Mouse (Mus musculus): Measurements from ENCODE around the gene Prrt2. TPM values are rescaled to one million over a fixed set of nuclear protein-coding genes. Genes with fewer than 3 reads are reported as not detected.

Gene Prrt2
- polyA plus RNA-seq, 1 experiment from 2014 or later: 6.8 TPM

GRCm38 (mm10) chr7:126983113-126983512, 37.9 kb downstream of the Prrt2 start:
- no peak overlapping the region for H3K27ac ChIP-seq
- no peaks in the 10 kb centered on the region for H3K27me3 ChIP-seq
- no peaks in the 10 kb centered on the region for H3K9me3 ChIP-seq (replicated peaks)
- ATAC-seq: no peak
- 80% methylated on average over 7 of the region's 7 CpGs for WGBS
- no peak overlapping the region for H3K9ac ChIP-seq
- no peak overlapping the region for H3K4me2 ChIP-seq
- H3K4me1 ChIP-seq: no peaks in the 10 kb centered on the region
- H3K4me3 ChIP-seq: no peak overlapping the region
- H3K36me3 ChIP-seq (ENCODE audit: poor library complexity, severe bottlenecking): peaks cover 31% of the 10 kb centered on the region

DNA sequence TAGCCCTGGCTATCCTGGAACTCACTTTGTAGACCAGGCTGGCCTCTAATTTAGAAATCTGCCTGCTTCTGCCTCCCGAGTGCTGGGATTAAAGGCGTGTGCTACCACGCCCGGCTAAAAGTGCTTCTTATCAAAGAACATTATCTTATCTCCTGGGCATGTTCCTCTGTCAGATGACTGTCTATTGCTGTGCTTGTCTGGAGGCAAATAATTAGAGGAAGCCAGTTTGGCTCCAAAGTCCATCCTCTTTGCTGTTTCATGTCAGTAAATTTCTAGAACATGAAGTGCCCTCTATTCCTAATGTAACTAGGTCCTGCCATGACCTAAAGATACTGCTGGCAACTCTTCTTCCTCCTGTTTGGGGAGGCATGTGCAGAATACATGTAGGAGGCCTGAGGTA, 39.0 kb downstream of the Prrt2 start:
- H3K4me3 ChIP-seq: no peak overlapping the region
- H3K27ac ChIP-seq: no peak overlapping the region
- H3K9me3 ChIP-seq (replicated peaks): no peaks in the 10 kb centered on the region
- no peaks in the 10 kb centered on the region for H3K27me3 ChIP-seq
- peaks cover 5% of the 10 kb centered on the region for H3K4me1 ChIP-seq
- H3K4me2 ChIP-seq: no peak overlapping the region
- no peak for ATAC-seq
- WGBS: 87% methylated on average over 4 of the region's 4 CpGs
- H3K36me3 ChIP-seq (ENCODE audit: poor library complexity, severe bottlenecking): peaks cover 34% of the 10 kb centered on the region
- no peak overlapping the region for H3K9ac ChIP-seq

DNA sequence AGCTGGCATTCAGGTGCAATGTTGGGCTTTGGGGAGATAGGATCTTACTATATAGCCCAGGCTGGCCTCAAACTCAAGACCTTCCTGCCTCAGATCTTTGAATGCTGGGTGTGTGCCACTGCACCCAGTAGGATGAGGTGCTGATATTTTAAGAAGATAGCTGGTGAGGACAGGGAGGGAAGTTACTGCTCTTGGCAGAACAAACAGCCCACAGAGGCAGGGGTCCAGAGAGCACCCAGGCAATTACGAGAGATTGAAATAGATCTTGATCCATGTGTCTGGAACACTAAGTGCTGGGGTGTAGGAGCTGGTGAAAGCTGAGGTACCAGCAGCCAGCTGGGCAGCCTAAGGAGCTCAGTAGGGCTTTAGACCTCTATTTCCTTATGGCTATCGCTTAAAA, 39.4 kb downstream of the Prrt2 start:
- ATAC-seq: no peak
- no peak overlapping the region for H3K4me2 ChIP-seq
- H3K27me3 ChIP-seq: no peaks in the 10 kb centered on the region
- H3K9ac ChIP-seq: no peak overlapping the region
- no peak overlapping the region for H3K27ac ChIP-seq
- 97% methylated on average over 2 of the region's 2 CpGs for WGBS
- H3K9me3 ChIP-seq (replicated peaks): no peaks in the 10 kb centered on the region
- H3K4me3 ChIP-seq: no peak overlapping the region
- peaks cover 34% of the 10 kb centered on the region for H3K36me3 ChIP-seq (ENCODE audit: poor library complexity, severe bottlenecking)
- H3K4me1 ChIP-seq: peaks cover 7% of the 10 kb centered on the region

GRCm38 (mm10) chr7:126978841-126979240, 42.2 kb downstream of the Prrt2 start:
- H3K4me1 ChIP-seq: peaks cover 12% of the 10 kb centered on the region
- H3K9ac ChIP-seq: no peak overlapping the region
- 98% methylated on average over 6 of the region's 6 CpGs for WGBS
- peaks cover 34% of the 10 kb centered on the region for H3K36me3 ChIP-seq (ENCODE audit: poor library complexity, severe bottlenecking)
- no peak overlapping the region for H3K4me3 ChIP-seq
- H3K4me2 ChIP-seq: no peak overlapping the region
- no peaks in the 10 kb centered on the region for H3K27me3 ChIP-seq
- H3K9me3 ChIP-seq (replicated peaks): no peaks in the 10 kb centered on the region
- no peak overlapping the region for H3K27ac ChIP-seq
- ATAC-seq: no peak

DNA sequence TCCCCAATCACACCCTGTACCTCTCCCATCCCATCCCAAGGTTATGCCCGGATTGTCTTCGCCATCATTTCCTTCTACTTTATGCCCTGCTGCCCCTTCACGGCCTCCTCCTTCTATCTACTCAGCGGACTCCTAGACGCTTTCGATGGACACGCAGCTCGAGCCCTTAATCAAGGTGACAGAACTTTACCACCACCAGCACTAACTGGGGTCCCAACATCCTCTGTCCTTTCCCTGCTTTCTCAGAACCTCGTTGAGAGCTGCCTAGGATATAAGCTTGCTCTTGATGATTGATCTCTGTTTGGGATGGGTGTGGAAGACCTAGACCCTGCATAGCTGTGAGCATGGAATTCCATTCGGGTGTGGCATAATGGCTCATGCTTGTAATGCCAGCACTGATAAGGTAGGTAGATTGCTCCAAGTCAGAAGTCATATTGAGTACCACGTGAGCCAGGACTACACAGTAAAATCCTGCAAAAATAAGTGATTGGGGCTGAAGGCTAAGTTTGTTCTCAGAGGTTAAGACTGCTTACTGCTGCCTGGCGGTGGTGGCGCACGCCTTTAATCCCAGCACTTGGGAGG, 44.0 kb downstream of the Prrt2 start:
- no peak for ATAC-seq
- Histone ChIP-seq H3K9ac (peak overlapping the region; percentile 99), H3K4me3 (peak overlapping the region; percentile 99), H3K27me3 (no peaks in the 10 kb centered on the region), H3K4me2 (peak overlapping the region; percentile 72), H3K36me3 (ENCODE audit: poor library complexity, severe bottlenecking) (peaks cover 34% of the 10 kb centered on the region), H3K27ac (peak overlapping the region; percentile 97; the same call in 1 of the 2 replicates), H3K4me1 (peaks cover 12% of the 10 kb centered on the region), H3K9me3 (replicated peaks) (no peaks in the 10 kb centered on the region)
- 29% methylated on average over 14 of the region's 14 CpGs for WGBS

- Histone ChIP-seq H3K27ac (peak within 1 kb of the TSS; percentile 97), H3K9me3 (replicated peaks) (no peaks in the 10 kb centered on the region), H3K36me3 (ENCODE audit: poor library complexity, severe bottlenecking) (peaks cover 32% of the 10 kb centered on the region), H3K27me3 (no peaks in the 10 kb centered on the region), H3K9ac (peak within 1 kb of the TSS; percentile 99), H3K4me1 (peaks cover 12% of the 10 kb centered on the region), H3K4me3 (peak within 1 kb of the TSS; percentile 99), H3K4me2 (peak within 1 kb of the TSS; percentile 72)
- peak; percentile 97 for ATAC-seq
- WGBS: under 1% methylated on average over 55 of the region's 55 CpGs
These were observed 44.8 kb downstream of the Prrt2 start, which contains the start of gene Cdiptos for GRCm38 (mm10) chr7:126975950-126976866. TSS of gene Cdiptos (minus strand) at chr7:126976098.

GRCm38 (mm10) chr7:126975893-126975949, 45.3 kb downstream of the Prrt2 start, which contains the start of gene Cdipt:
TSS of gene Cdipt (plus strand) at chr7:126975914.
- peak within 1 kb of the TSS; percentile 97 for H3K27ac ChIP-seq
- H3K4me1 ChIP-seq: peaks cover 12% of the 10 kb centered on the region
- peaks cover 29% of the 10 kb centered on the region for H3K36me3 ChIP-seq (ENCODE audit: poor library complexity, severe bottlenecking)
- H3K4me2 ChIP-seq: peak within 1 kb of the TSS; percentile 72
- no peak for ATAC-seq
- H3K9me3 ChIP-seq (replicated peaks): no peaks in the 10 kb centered on the region
- peak within 1 kb of the TSS; percentile 99 for H3K4me3 ChIP-seq
- 6% methylated on average over 1 of the region's 1 CpGs for WGBS
- H3K27me3 ChIP-seq: no peaks in the 10 kb centered on the region
- H3K9ac ChIP-seq: peak within 1 kb of the TSS; percentile 99

DNA sequence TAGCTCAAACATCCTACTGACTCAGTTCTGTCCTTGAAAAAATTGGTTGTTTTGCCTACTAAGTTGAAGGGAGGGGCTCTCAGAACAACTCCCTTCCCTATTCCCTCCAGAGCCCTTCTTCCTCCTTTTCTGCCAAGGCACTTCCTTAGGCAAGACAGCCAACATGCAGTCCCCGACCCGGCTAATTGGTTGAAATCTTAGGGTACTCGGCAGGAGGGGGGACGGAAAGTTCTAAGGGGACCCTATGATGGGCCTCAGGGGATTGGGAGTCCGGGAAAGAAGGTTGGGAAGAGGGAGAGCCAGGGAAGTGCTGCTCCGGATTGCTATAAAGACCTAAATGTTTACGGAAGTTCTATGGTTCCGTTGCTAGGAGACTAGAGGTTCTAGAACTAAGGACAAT, 45.5 kb downstream of the Prrt2 start:
- no peaks in the 10 kb centered on the region for H3K27me3 ChIP-seq
- peaks cover 29% of the 10 kb centered on the region for H3K36me3 ChIP-seq (ENCODE audit: poor library complexity, severe bottlenecking)
- H3K4me2 ChIP-seq: peak overlapping the region; percentile 72
- no peak overlapping the region; the same call in 1 of the 2 replicates for H3K27ac ChIP-seq
- H3K4me1 ChIP-seq: peaks cover 12% of the 10 kb centered on the region
- peak overlapping the region; percentile 99 for H3K4me3 ChIP-seq
- 14% methylated on average over 8 of the region's 8 CpGs for WGBS
- H3K9ac ChIP-seq: peak overlapping the region; percentile 99; the same call in 1 of the 2 replicates
- no peaks in the 10 kb centered on the region for H3K9me3 ChIP-seq (replicated peaks)
- no peak; the same call in 1 of the 2 replicates for ATAC-seq

Small RNA genes lying within 50 kb of the gene (microRNA-seq; reads per million reads assigned to microRNA genes)
- gene Gm44343: not detected

Other genes with a start within 250 kb of the Prrt2 start
- gene Ypel3, start 244.3 kb downstream of the Prrt2 start, polyA plus RNA-seq (2015; fragmentation: Nextera tagmentation; extraction: Ambion mirVana): 124 and 143 TPM in 2 replicates
- 0.43 and 0.55 TPM in 2 replicates for gene Tbx6, start 239.7 kb downstream of the Prrt2 start, polyA plus RNA-seq (2015; fragmentation: Nextera tagmentation; extraction: Ambion mirVana)
- gene Ppp4c, start 228.7 kb downstream of the Prrt2 start, polyA plus RNA-seq (2015; fragmentation: Nextera tagmentation; extraction: Ambion mirVana): 246 and 258 TPM in 2 replicates
- gene Fam57b, start 223.5 kb downstream of the Prrt2 start, polyA plus RNA-seq (2015; fragmentation: Nextera tagmentation; extraction: Ambion mirVana): 27.0 and 30.0 TPM in 2 replicates
- gene 4930451I11Rik, start 189.6 kb downstream of the Prrt2 start, polyA plus RNA-seq (2015; fragmentation: Nextera tagmentation; extraction: Ambion mirVana): not detected in 2 replicates
- gene Doc2a, start 173.8 kb downstream of the Prrt2 start, polyA plus RNA-seq (2015; fragmentation: Nextera tagmentation; extraction: Ambion mirVana): 4.1 and 4.2 TPM in 2 replicates
- gene Hirip3, start 159.2 kb downstream of the Prrt2 start, polyA plus RNA-seq (2015; fragmentation: Nextera tagmentation; extraction: Ambion mirVana): 47.7 and 49.1 TPM in 2 replicates
- gene Ino80e, start 158.8 kb downstream of the Prrt2 start, polyA plus RNA-seq (2015; fragmentation: Nextera tagmentation; extraction: Ambion mirVana): 94.9 and 96.2 TPM in 2 replicates
- 51.9 and 60.0 TPM in 2 replicates for gene Taok2, start 136.5 kb downstream of the Prrt2 start, polyA plus RNA-seq (2015; fragmentation: Nextera tagmentation; extraction: Ambion mirVana)
- 30.5 and 35.3 TPM in 2 replicates for gene Tmem219, start 98.3 kb downstream of the Prrt2 start, polyA plus RNA-seq (2015; fragmentation: Nextera tagmentation; extraction: Ambion mirVana)
- gene Kctd13, start 92.3 kb downstream of the Prrt2 start, polyA plus RNA-seq (2015; fragmentation: Nextera tagmentation; extraction: Ambion mirVana): 69.4 and 69.8 TPM in 2 replicates
- gene Asphd1, start 71.6 kb downstream of the Prrt2 start, polyA plus RNA-seq (2015; fragmentation: Nextera tagmentation; extraction: Ambion mirVana): 2.5 and 5.1 TPM in 2 replicates
- gene Sez6l2, start 70.6 kb downstream of the Prrt2 start, polyA plus RNA-seq (2015; fragmentation: Nextera tagmentation; extraction: Ambion mirVana): 16.8 and 18.4 TPM in 2 replicates
- 82.9 and 95.8 TPM in 2 replicates for gene Cdipt, start 45.3 kb downstream of the Prrt2 start, polyA plus RNA-seq (2015; fragmentation: Nextera tagmentation; extraction: Ambion mirVana)
- gene Cdiptos, start 45.1 kb downstream of the Prrt2 start, polyA plus RNA-seq (2015; fragmentation: Nextera tagmentation; extraction: Ambion mirVana): 0.42 and 1.2 TPM in 2 replicates
- gene Mvp, start 6.6 kb downstream of the Prrt2 start, polyA plus RNA-seq (2015; fragmentation: Nextera tagmentation; extraction: Ambion mirVana): 2.5 and 3.2 TPM in 2 replicates
- gene Pagr1b, start 4.7 kb downstream of the Prrt2 start, polyA plus RNA-seq (2015; fragmentation: Nextera tagmentation; extraction: Ambion mirVana): 0.65 and 1.0 TPM in 2 replicates
- 41.7 and 74.5 TPM in 2 replicates for gene Pagr1a, start 3.9 kb downstream of the Prrt2 start, polyA plus RNA-seq (2015; fragmentation: Nextera tagmentation; extraction: Ambion mirVana)
- 41.1 and 88.0 TPM in 2 replicates for gene Gm42742, start 114 bp downstream of the Prrt2 start, polyA plus RNA-seq (2015; fragmentation: Nextera tagmentation; extraction: Ambion mirVana)
- gene Maz, start 5.8 kb upstream of the Prrt2 start, polyA plus RNA-seq (2015; fragmentation: Nextera tagmentation; extraction: Ambion mirVana): 63.9 and 65.8 TPM in 2 replicates
- 135 and 143 TPM in 2 replicates for gene Kif22, start 21.3 kb upstream of the Prrt2 start, polyA plus RNA-seq (2015; fragmentation: Nextera tagmentation; extraction: Ambion mirVana)
- not detected in 2 replicates for gene Zg16, start 66.1 kb upstream of the Prrt2 start, polyA plus RNA-seq (2015; fragmentation: Nextera tagmentation; extraction: Ambion mirVana)
- gene AI467606, start 70.1 kb upstream of the Prrt2 start, polyA plus RNA-seq (2015; fragmentation: Nextera tagmentation; extraction: Ambion mirVana): 0.91 and 1.0 TPM in 2 replicates
- 0.67 and 0.96 TPM in 2 replicates for gene Qprt, start 101.0 kb upstream of the Prrt2 start, polyA plus RNA-seq (2015; fragmentation: Nextera tagmentation; extraction: Ambion mirVana)
- gene Spn, start 116.6 kb upstream of the Prrt2 start, polyA plus RNA-seq (2015; fragmentation: Nextera tagmentation; extraction: Ambion mirVana): 0.08 TPM in 1 of 2 replicates, not detected in the other
- 89.0 and 98.7 TPM in 2 replicates for gene Cd2bp2, start 174.8 kb upstream of the Prrt2 start, polyA plus RNA-seq (2015; fragmentation: Nextera tagmentation; extraction: Ambion mirVana)
- 24.9 and 27.3 TPM in 2 replicates for gene Tbc1d10b, start 187.3 kb upstream of the Prrt2 start, polyA plus RNA-seq (2015; fragmentation: Nextera tagmentation; extraction: Ambion mirVana)
- gene Mylpf, start 187.7 kb upstream of the Prrt2 start, polyA plus RNA-seq (2015; fragmentation: Nextera tagmentation; extraction: Ambion mirVana): 9.0 and 9.8 TPM in 2 replicates
- gene Zfp553, start 211.8 kb upstream of the Prrt2 start, polyA plus RNA-seq (2015; fragmentation: Nextera tagmentation; extraction: Ambion mirVana): 68.9 and 73.1 TPM in 2 replicates
- gene Sept1, start 211.9 kb upstream of the Prrt2 start, polyA plus RNA-seq (2015; fragmentation: Nextera tagmentation; extraction: Ambion mirVana): 31.8 and 33.4 TPM in 2 replicates
- 53.9 and 54.2 TPM in 2 replicates for gene Zfp771, start 223.1 kb upstream of the Prrt2 start, polyA plus RNA-seq (2015; fragmentation: Nextera tagmentation; extraction: Ambion mirVana)
- 224 and 229 TPM in 2 replicates for gene Dctpp1, start 239.5 kb upstream of the Prrt2 start, polyA plus RNA-seq (2015; fragmentation: Nextera tagmentation; extraction: Ambion mirVana)

Data from forebrain, embryonic 13.5 days (tissue).